Mouse (Mus musculus) layer of hippocampus, adult 9-10 months (tissue): ENCODE data around the gene Map3k10.
A peak's percentile ranks its signal among the peaks of the same experiment; 100 is the strongest.
"Not testable (repeated sequence)": the region's sequence is repeated elsewhere in the genome, so short reads cannot be mapped to it uniquely, and the experiment has no call there.

Experiments
- DNase-seq: peaks from one replicate; pipeline ENCODE4 v3.0.0; 2022; ENCODE audit warnings: low spot score

Gene Map3k10

GRCm38 (mm10) chr7:27654607-27655276, 19.7 kb downstream of the Map3k10 start:
- DNase-seq: peak; percentile 56

GRCm38 (mm10) chr7:27653681-27654437, 20.5 kb downstream of the Map3k10 start, which contains the start of gene Ttc9b:
Gene Ttc9b, plus strand, starts transcription at chr7:27653915.
- DNase-seq: peak; percentile 15

- DNase-seq: peak; percentile 42
Observed at GRCm38 (mm10) chr7:27650949-27651348, 23.4 kb downstream of the Map3k10 start.

DNA sequence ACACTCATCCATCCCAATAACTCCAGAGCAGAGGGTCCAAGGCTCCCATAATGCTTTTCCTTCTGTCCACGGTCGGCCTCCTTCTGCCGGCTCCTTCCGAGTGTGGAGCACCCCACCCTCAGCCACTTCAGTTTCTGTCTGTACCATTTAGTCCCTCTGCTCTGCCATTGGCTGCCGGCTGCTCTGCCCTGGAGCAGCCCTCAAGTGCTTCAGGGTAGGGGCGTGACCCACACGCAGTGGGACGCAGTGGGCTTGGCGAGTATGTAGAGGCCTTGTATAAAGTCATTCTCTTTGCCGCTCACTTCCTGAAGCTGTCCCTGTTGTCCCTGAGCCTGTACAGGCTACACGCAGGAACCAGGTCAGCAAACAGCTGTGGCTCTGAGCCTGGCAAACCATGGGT, 24.7 kb downstream of the Map3k10 start:
- no peak for DNase-seq

- DNase-seq: no peak
Observed at GRCm38 (mm10) chr7:27647281-27648002, 27.0 kb downstream of the Map3k10 start.

DNA sequence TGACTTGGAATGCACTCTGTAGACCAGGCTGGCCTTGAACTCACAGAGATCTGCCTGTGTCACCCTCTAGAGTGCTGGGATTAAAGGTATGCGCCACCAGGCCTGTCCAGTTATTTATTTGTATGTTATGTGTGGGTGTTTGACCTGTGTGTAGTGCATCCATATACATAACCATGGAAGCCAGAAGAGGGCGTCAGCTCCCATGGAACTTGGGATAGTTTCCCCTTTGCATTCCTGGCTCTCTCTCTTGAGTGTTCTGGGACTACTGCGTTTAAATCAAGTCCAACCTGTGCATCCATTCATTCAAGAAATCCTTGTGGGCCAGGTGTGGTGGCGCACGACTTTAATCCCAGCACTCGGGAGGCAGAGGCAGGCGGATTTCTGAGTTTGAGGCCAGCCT, 27.9 kb downstream of the Map3k10 start:
- no peak for DNase-seq

- DNase-seq: no peak
Observed at GRCm38 (mm10) chr7:27644471-27644870, 29.9 kb downstream of the Map3k10 start.

GRCm38 (mm10) chr7:27635094-27635493, 39.3 kb downstream of the Map3k10 start:
- not testable (repeated sequence) for DNase-seq

- no peak for DNase-seq
Observed at GRCm38 (mm10) chr7:27634691-27635090, 39.7 kb downstream of the Map3k10 start.

DNA sequence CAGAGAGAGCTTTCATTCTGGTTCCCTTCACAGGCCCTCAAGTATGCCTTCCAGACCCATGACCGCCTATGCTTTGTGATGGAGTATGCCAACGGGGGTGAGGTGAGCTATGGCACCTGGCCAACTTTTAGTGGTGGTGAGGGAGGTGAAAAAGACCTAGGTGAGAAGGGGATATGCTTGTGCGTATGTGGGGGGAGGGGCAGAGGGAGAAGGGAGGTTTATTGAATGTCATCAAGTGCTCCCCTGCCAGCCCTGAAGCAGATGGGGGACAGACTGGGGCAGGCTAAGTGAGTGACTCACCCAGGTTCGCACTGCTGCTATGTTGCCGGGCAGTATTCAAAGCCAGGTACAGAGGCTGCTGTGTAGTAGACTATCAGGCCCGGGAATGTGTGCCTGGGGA, 41.2 kb downstream of the Map3k10 start:
- no peak for DNase-seq

DNA sequence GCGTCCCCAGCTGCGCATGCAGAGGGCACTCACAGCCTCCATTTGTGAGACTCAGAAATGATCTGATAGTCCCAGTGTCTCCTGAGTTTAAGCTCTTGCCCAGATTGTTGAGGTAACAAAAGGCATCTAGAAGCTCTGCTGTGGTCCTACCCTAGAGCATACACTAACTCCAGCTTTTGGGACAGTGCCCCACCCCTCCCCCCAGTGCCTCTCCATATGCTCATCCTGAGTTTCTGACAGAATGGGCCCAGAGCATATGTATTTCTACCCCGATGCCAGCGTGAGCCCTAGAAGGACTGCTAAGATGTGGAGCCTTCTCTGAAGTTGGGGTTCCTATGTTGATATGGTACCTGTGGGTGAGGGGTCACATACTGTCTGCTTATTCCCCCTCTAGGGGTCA, 43.0 kb downstream of the Map3k10 start:
- DNase-seq: no peak

DNA sequence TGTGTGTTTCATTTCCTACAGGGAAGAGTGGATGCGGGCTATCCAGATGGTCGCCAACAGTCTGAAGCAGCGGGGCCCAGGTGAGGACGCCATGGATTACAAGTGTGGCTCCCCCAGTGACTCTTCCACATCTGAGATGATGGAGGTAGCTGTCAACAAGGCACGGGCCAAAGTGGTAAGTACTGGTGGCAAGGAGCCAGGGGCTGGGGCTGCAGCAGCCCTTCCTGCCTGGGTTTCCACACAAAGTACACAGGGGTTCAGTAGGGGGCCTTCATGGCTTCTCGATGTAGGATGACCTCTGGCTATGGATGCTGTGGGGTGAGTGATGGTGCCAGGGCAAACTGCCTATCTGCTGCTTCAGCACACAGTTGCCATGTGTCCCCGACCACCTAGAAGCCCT, 45.6 kb downstream of the Map3k10 start:
- DNase-seq: not testable (repeated sequence)

DNA sequence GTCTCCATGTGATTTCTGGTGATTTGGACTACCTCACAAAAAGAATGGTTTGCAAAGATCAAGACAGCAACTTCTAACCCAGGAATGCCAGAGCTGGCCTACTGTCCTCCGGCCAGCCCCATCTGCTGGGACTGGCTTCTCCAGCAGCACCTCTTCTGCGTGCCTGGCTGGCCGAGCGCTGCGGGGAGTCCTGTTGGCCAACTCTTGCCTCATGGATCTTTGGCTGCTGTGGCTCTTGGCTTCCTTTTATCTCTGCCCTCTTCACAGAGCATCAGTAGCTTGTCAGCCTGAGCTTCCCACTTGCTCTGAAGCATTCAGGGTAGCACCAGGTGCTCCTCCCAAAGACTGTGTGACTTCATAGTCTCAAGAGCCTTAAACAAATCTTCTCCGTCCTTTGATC, 46.2 kb downstream of the Map3k10 start:
- no peak for DNase-seq

- no peak for DNase-seq
Observed at GRCm38 (mm10) chr7:27627707-27628106, 46.7 kb downstream of the Map3k10 start.

GRCm38 (mm10) chr7:27624967-27625366, 49.4 kb downstream of the Map3k10 start:
- DNase-seq: no peak

DNA sequence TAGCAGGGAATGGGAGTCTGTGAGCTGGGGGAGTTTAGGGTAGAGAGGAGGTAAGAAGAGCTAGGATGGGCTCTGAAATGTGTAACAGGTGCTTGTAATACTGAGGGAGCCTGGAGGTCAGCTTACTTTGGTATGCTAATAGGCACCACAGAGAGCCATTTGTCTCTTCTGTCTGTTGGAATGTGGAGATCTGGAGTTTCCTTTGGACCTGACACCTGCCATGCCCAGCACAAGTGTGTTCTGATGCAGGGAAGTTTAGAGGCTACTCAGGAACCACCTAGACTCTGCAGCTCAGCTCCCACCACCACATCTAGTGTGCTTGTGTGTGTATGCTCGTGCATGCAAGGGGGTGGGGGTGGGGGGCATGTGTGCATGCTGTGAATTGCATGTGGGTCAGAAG, 52.2 kb downstream of the Map3k10 start:
- no peak for DNase-seq

GRCm38 (mm10) chr7:27621028-27621427, 53.4 kb downstream of the Map3k10 start:
- DNase-seq: no peak

GRCm38 (mm10) chr7:27613751-27614499, 60.5 kb downstream of the Map3k10 start:
- DNase-seq: no peak

- no peak for DNase-seq
Observed at GRCm38 (mm10) chr7:27612940-27613339, 61.5 kb downstream of the Map3k10 start.

- DNase-seq: no peak
Observed at GRCm38 (mm10) chr7:27610871-27611270, 63.5 kb downstream of the Map3k10 start.

GRCm38 (mm10) chr7:27610370-27610769, 64.0 kb downstream of the Map3k10 start:
- no peak for DNase-seq

DNA sequence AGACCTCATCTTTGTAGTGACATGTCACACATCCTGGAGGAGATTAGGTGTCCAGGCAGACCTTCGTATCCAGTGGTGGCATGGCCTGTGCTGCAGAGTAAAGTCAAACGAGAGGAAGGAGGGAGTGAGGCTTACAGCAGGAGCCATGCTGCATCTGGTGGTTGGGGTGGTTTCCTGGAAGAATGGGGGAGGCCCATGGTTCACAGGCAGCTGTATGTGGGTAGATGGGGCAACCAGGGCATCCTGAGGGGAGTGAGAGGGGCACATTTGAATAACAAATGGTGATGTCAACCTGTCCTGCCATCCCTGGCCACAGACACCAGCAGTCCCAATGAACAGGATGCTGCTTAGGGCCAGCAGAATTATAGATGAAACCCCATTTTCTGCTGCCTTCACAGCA, 64.7 kb downstream of the Map3k10 start:
- no peak for DNase-seq
